Mouse (Mus musculus) heart, postnatal 0 days (tissue): ENCODE measurements around the gene Cyren.
A peak's percentile ranks its signal among the peaks of the same experiment; 100 is the strongest.

Experiments used
- CTCF ChIP-seq: IDR thresholded peaks from 2 replicates; pipeline ENCODE4 v1.5.1; 2016; ENCODE audit warnings: antibody characterized with exemption, control low read depth, low read depth
- EP300 ChIP-seq: IDR thresholded peaks from 2 replicates; pipeline ENCODE4 v1.6.1; 2016; ENCODE audit warnings: antibody characterized with exemption, low read depth

DNA sequence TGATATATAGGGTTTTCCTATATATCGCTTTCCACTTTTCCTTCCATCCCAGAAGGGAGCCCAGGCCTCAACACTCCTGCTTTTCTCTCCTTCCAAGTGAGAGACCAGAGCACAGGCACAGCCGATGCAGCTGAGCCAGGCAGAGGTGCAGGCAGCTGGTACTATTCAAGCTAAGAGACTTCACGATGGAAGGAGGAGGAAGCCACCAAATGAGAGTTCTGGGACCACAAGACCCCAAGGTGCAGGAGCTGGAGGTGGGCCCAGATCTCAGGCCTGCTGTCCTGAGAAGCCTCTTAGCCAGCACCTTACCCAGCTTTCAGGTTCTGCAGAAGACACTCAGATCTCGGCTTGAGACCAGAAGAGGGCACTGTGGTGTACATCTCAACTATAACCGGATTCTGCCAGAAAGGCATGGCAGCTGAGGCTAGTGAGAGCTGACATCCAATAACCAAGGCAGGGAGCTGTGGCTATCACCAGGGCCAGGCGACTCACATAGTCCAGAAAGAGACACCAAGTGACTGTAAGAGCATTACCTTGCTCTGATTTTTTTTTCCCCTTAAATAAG is 2.1 kb upstream of the Cyren start:
- TF ChIP-seq CTCF (peak; percentile 54), EP300 (no peak)
